Mouse (Mus musculus): Measurements from ENCODE around the gene Nt5m. TPM values are rescaled to one million over a fixed set of nuclear protein-coding genes. Genes with fewer than 3 reads are reported as not detected.

Nt5m gene
- 10 to 100 TPM; 17.7 to 17.9 TPM for total RNA-seq (2021)
- long read RNA-seq, experiment 1, transcript Nt5m-201 (5 exons, 1,306 nt) = major isoform, 14 of 23 reads
- long read RNA-seq, experiment 1, partial matches to known transcripts = 0 of 23 reads
- long read RNA-seq, experiment 1, other reads (novel, unspliced or antisense) = 3 of 23 reads
- long read RNA-seq, experiment 2, transcript Nt5m-201 (5 exons, 1,306 nt) = major isoform, 15 of 21 reads
- long read RNA-seq, experiment 2, partial matches to known transcripts = 0 of 21 reads
- long read RNA-seq, experiment 2, other reads (novel, unspliced or antisense) = 3 of 21 reads

- DNase-seq = peak; percentile 95
- intact Hi-C loops (cut with DNase I; ENCODE audit: low total_unique reads) = no loop called here
Measured at GRCm38 (mm10) chr11:59839008-59839458, at the start of gene Nt5m. Nt5m (plus strand) TSS chr11:59839447.

- intact Hi-C loops (cut with DNase I; ENCODE audit: low total_unique reads) = no loop called here
- no peak for DNase-seq
Measured at GRCm38 (mm10) chr11:59793390-59793789, 45.9 kb upstream of the Nt5m start.

DNA sequence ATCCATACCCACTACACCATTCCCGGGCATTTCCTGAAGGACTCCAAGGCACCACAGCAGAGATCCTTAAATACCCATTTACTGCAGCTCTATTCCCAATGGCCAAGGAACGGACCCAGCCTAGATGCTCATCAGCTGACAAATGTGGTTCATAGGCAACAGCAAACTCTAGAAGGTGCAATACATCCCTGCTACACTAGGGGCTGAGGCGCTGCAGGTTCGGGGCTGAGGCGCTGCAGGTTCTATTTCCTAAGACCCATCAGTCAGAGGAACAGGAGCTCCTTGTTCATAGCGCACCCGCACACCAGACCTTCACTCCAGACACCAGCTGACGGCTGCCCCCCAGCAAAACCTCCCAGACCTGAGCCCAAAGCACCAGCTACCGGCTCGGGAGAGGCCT, 38.8 kb upstream of the Nt5m start:
- intact Hi-C loops (cut with DNase I; ENCODE audit: low total_unique reads) = no loop called here
- no peak for DNase-seq

DNA sequence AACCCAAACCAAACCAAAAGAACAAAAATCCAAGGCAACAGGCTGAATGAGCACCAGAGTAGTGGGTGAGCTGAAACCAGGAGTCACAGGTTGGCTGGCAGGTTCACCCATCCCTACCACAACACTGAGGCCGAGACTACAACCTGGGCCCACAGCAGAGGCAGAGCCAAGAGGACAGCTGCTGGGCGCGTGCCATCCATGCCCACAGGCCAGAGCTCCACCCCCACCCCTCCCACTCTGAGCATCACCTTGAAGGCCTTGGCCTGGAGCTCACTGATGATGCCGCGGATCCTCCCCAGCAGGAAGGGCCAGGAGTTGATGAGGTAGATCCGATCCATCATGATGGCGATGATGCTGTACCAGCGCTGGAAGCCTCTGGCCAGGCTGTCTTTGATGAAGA, 37.4 kb upstream of the Nt5m start:
- no peak for DNase-seq
- intact Hi-C loops (cut with DNase I; ENCODE audit: low total_unique reads) = no loop called here

GRCm38 (mm10) chr11:59803516-59803915, 35.7 kb upstream of the Nt5m start:
- no peak for DNase-seq
- intact Hi-C loops (cut with DNase I; ENCODE audit: low total_unique reads) = no loop called here

- DNase-seq = peak; percentile 69
Measured at GRCm38 (mm10) chr11:59804409-59805110, 34.7 kb upstream of the Nt5m start.

DNA sequence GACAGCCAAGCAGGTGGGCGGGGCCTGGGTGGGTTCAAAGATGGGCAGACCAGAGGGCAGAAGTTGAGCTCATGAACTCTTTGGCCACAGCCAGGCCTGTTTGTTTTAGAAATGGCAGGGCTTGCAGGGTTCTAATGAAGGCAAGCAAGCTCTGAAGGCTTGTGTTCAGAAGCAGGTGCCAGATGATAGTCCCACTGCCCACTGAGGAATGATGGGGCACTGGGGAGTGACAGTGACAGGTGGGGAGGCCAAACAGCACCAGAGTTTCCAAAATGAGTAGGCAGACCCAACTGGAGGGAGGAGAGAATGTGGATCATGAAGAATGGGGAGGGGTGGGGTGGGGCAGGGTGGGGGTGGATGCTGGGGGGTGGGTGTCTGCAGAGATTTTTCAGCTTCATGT, 34.0 kb upstream of the Nt5m start:
- intact Hi-C loops (cut with DNase I; ENCODE audit: low total_unique reads) = no loop called here
- DNase-seq = no peak

More at GRCm38 (mm10) chr11:59804409-59805110, 34.7 kb upstream of the Nt5m start:
- intact Hi-C loops (cut with DNase I; ENCODE audit: low total_unique reads) = no loop called here

DNA sequence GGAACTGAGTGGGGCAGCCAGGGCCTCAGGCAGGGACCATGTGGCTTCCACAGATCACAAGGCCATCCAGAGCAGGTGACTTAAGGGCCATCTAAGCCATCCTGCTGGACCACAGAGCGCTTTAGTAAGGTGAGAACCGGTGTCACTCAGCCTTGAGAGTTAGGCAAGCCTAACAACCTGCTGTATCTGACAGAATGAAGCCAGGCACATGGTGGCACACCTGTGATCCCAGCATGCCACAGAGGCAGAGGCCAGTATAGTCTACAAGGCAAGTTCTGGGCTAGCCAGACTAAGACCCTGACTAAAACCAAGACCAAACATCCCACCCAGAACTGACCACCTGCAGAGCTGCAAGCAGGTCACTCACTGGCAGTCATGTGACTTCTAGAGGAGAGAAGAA, 33.6 kb upstream of the Nt5m start:
- intact Hi-C loops (cut with DNase I; ENCODE audit: low total_unique reads) = no loop called here
- no peak for DNase-seq

DNA sequence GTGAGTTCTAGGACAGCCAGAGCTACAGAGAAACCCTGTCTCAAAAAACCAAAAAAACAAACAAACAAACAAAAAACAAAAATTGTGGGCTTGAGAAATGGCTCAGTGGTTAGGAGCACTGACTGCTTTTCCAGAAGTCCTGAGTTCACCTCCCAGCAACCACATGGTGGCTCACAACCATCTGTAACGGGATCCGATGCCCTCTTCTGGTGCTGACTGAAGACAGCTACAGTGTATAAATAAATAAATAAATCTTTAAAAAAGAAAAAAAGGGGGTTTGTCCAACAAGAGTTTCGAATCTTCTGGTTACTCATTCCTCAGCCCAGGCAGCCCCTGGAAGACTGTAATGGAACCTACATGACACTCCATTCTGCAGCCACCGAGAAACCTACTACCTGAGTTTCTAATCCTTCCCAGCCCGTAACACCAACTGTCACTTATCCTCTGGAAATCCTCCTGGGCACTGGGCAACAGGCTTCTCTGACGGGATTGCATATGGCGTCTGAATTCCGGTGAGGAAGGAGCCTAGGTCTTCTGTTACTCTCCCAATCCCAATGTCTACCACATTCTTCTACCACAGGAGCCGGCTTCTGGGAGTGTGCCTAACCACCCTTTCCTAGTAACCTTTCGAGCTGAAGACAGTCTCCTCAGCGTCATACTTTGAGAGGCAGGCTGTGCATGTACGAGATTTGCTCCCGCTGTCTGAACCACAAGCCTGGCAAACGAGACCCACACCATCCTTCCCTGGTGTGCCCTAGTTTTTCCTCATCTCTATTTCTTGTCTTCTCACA, 30.9 kb upstream of the Nt5m start:
- intact Hi-C loops (cut with DNase I; ENCODE audit: low total_unique reads) = no loop called here

GRCm38 (mm10) chr11:59809071-59809669, 30.1 kb upstream of the Nt5m start:
- intact Hi-C loops (cut with DNase I; ENCODE audit: low total_unique reads) = no loop called here
- DNase-seq = no peak

More for the DNA sequence above, 30.9 kb upstream of the Nt5m start:
- DNase-seq = no peak

- intact Hi-C loops (cut with DNase I; ENCODE audit: low total_unique reads) = no loop called here
- peak; percentile 84 for DNase-seq
Measured at GRCm38 (mm10) chr11:59809670-59810474, 29.4 kb upstream of the Nt5m start, which contains the start of gene Flcn. Flcn (minus strand) TSS chr11:59810016.

GRCm38 (mm10) chr11:59810480-59811158, 28.6 kb upstream of the Nt5m start:
- intact Hi-C loops (cut with DNase I; ENCODE audit: low total_unique reads) = no loop called here
- no peak for DNase-seq

- no peak for DNase-seq
- intact Hi-C loops (cut with DNase I; ENCODE audit: low total_unique reads) = no loop called here
Measured at GRCm38 (mm10) chr11:59811211-59811610, 28.0 kb upstream of the Nt5m start.

DNA sequence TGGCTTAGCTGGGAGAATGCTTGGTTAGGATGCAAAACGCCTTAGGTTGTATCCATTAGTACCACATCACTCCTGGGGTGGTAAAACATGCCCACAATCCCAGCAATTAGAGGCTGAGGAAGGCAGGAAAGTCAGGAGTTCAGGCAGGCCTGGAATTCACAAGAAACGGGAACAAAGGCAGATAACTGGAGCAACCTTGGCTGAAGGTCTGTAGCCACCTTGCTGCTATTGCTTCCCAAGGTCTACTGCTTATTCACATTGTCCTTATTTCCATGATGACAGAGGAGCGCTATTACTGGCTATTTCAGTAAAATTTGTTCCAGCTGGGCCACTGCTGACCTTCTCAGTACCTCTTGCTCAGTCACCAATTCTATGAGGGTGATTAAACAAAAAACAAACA, 26.0 kb upstream of the Nt5m start:
- DNase-seq = no peak
- intact Hi-C loops (cut with DNase I; ENCODE audit: low total_unique reads) = no loop called here

GRCm38 (mm10) chr11:59814311-59814710, 24.9 kb upstream of the Nt5m start:
- intact Hi-C loops (cut with DNase I; ENCODE audit: low total_unique reads) = no loop called here
- no peak for DNase-seq

DNA sequence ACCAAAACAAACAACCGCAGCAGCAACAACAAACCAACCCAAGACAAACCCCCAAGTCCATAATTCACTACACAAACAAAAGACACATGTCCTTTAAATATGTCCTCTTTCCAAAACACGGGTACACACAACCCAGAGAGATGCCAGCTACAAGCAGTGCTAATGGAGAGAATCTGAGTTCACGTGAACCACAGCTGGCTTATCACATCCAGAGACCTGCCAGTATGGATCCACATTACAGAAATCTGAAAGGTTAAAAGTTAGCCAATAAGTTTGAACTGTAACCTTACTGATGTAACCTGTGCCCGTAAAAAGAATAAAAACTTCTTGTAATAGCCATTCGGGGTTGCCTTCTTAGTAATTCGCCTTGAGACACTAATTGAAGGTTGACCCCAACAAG, 24.3 kb upstream of the Nt5m start:
- DNase-seq = no peak
- intact Hi-C loops (cut with DNase I; ENCODE audit: low total_unique reads) = no loop called here

DNA sequence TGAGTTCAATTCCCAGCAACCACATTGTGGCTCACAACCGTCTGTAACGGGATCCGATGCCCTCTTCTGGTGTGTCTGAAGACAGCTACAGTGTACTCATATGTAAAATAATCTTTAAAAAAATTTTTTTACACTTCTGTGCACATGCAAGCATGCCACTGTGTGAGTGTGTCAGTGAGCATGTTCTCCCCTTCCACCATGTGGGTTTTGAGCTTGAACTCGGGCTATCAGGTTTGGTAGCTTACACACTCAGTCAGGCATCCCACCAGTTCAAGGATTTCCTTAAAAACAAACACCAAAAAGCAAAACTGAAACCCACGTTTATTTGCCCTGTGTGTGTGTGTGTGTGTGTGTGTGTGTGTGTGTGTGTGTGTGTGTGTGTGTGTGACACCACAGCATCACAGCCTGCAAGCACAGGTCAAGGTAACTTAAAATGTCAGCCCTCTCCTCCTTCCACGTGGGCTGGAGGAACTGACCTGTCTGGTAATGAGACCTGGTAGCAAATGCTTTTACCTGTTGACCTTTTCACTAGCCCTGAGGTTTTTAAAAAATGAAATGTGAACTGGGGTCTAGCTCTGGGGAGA, 23.7 kb upstream of the Nt5m start:
- no peak for DNase-seq
- intact Hi-C loops (cut with DNase I; ENCODE audit: low total_unique reads) = no loop called here

DNA sequence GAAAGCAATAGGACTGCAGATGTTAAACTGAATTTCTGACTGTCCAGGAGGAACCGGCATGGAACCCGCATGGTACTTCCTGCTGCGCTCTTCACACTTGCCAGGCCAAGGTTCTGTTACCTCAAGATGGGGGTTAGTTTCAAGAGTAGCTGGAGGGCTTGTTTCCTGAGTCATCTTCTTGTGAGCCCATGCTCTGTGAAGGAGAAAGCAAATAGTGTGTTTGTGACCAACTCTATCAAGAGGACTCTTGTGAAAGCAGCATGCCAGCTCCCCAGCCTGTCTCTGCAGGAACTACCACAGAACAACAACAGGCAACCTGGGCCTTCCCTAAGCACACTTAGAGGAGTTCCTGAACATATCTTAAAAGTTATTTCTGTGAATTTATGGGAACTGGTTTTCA, 21.3 kb upstream of the Nt5m start:
- DNase-seq = no peak
- intact Hi-C loops (cut with DNase I; ENCODE audit: low total_unique reads) = no loop called here

Measured in gastrocnemius, postnatal 14 days (tissue).